Mouse (Mus musculus): ENCODE measurements around the gene Mcoln3. TPM values are rescaled to one million over a fixed set of nuclear protein-coding genes. Genes with fewer than 3 reads are reported as not detected.

Mcoln3 gene
- total RNA-seq (2015) (not detected in 2 replicates), total RNA-seq (2017) (0.07 TPM in 1 of 2 replicates, not detected in the other)

GRCm38 (mm10) chr3:146117258-146117996 lies at the start of gene Mcoln3:
Mcoln3 (plus strand) TSS chr3:146117450.
- ATAC-seq (ENCODE audit: poor library complexity, severe bottlenecking): no peak

GRCm38 (mm10) chr3:146069276-146069675 lies 48.0 kb upstream of the Mcoln3 start:
- no peak for ATAC-seq (ENCODE audit: poor library complexity, severe bottlenecking)

- ATAC-seq (ENCODE audit: poor library complexity, severe bottlenecking): peak; percentile 47; the same call in 1 of the 2 replicates
Measured at GRCm38 (mm10) chr3:146072780-146073179, 44.5 kb upstream of the Mcoln3 start.

- ATAC-seq (ENCODE audit: poor library complexity, severe bottlenecking): no peak
Measured at GRCm38 (mm10) chr3:146080241-146080640, 37.0 kb upstream of the Mcoln3 start.

- no peak for ATAC-seq (ENCODE audit: poor library complexity, severe bottlenecking)
Measured at GRCm38 (mm10) chr3:146090988-146091657, 26.1 kb upstream of the Mcoln3 start.

GRCm38 (mm10) chr3:146095066-146095465 lies 22.2 kb upstream of the Mcoln3 start:
- ATAC-seq (ENCODE audit: poor library complexity, severe bottlenecking): no peak

GRCm38 (mm10) chr3:146096986-146097385 lies 20.3 kb upstream of the Mcoln3 start:
- no peak for ATAC-seq (ENCODE audit: poor library complexity, severe bottlenecking)

- ATAC-seq (ENCODE audit: poor library complexity, severe bottlenecking): no peak
Measured at GRCm38 (mm10) chr3:146097861-146098260, 19.4 kb upstream of the Mcoln3 start.

- no peak for ATAC-seq (ENCODE audit: poor library complexity, severe bottlenecking)
Measured at GRCm38 (mm10) chr3:146099925-146100324, 17.3 kb upstream of the Mcoln3 start.

GRCm38 (mm10) chr3:146102049-146102448 lies 15.2 kb upstream of the Mcoln3 start:
- ATAC-seq (ENCODE audit: poor library complexity, severe bottlenecking): peak; percentile 47; the same call in 1 of the 2 replicates

- ATAC-seq (ENCODE audit: poor library complexity, severe bottlenecking): peak; percentile 44
Measured at GRCm38 (mm10) chr3:146107116-146107849, 10.0 kb upstream of the Mcoln3 start.

GRCm38 (mm10) chr3:146107921-146108571 lies 9.2 kb upstream of the Mcoln3 start, which contains the start of gene Wdr63:
Wdr63 (minus strand) TSS chr3:146108130.
- ATAC-seq (ENCODE audit: poor library complexity, severe bottlenecking): peak; percentile 65

- peak; percentile 71 for ATAC-seq (ENCODE audit: poor library complexity, severe bottlenecking)
Measured at GRCm38 (mm10) chr3:146108945-146109344, 8.3 kb upstream of the Mcoln3 start.

- ATAC-seq (ENCODE audit: poor library complexity, severe bottlenecking): peak; percentile 35
Measured at GRCm38 (mm10) chr3:146110358-146110757, 6.9 kb upstream of the Mcoln3 start.

- ATAC-seq (ENCODE audit: poor library complexity, severe bottlenecking): no peak
Measured at GRCm38 (mm10) chr3:146110916-146111315, 6.3 kb upstream of the Mcoln3 start.

- peak; percentile 68 for ATAC-seq (ENCODE audit: poor library complexity, severe bottlenecking)
Measured at GRCm38 (mm10) chr3:146117997-146118457, 777 bp downstream of the Mcoln3 start.

GRCm38 (mm10) chr3:146121310-146122124 lies 4.3 kb downstream of the Mcoln3 start:
- peak; percentile 41 for ATAC-seq (ENCODE audit: poor library complexity, severe bottlenecking)

GRCm38 (mm10) chr3:146122125-146122420 lies 4.8 kb downstream of the Mcoln3 start:
- no peak for ATAC-seq (ENCODE audit: poor library complexity, severe bottlenecking)

- no peak for ATAC-seq (ENCODE audit: poor library complexity, severe bottlenecking)
Measured at GRCm38 (mm10) chr3:146122807-146123463, 5.7 kb downstream of the Mcoln3 start.

- no peak for ATAC-seq (ENCODE audit: poor library complexity, severe bottlenecking)
Measured at GRCm38 (mm10) chr3:146123464-146123825, 6.2 kb downstream of the Mcoln3 start.
